Mouse (Mus musculus) intestine, postnatal 0 days (tissue): ENCODE data around the gene Ift57. TPM values are rescaled to one million over a fixed set of nuclear protein-coding genes. Genes with fewer than 3 reads are reported as not detected.

Source experiments
- ATAC-seq: fragments of 200-750 bp; cut with Nextera tagmentation; 2 replicates; pipeline ENCODE4 v1.8.0; 2017; ENCODE audit warnings: mild to moderate bottlenecking, moderate TSS enrichment, moderate library complexity
- H3K27ac ChIP-seq: fragments of 300-500 bp; sonication (generic); 2 replicates; pipeline ENCODE4 v1.5.1; 2014; ENCODE audit warnings: mild to moderate bottlenecking, low read depth, low read length, moderate library complexity
- H3K27me3 ChIP-seq: fragments of 300-500 bp; sonication (generic); replicated peaks from 2 replicates; pipeline ENCODE4 v1.6.1; 2014; ENCODE audit warnings: low read length, mixed read lengths; ENCODE audit not compliant: control insufficient read depth, insufficient read depth
- H3K36me3 ChIP-seq: fragments of 300-500 bp; sonication (generic); 2 replicates; pipeline ENCODE4 v1.6.1; 2014; ENCODE audit warnings: mild to moderate bottlenecking, moderate library complexity; ENCODE audit not compliant: control insufficient read depth, insufficient read depth
- H3K4me1 ChIP-seq: fragments of 300-500 bp; sonication (generic); replicated peaks from 2 replicates; pipeline ENCODE4 v1.6.1; 2014; ENCODE audit warnings: antibody characterized with exemption, low read length, mixed read lengths; ENCODE audit not compliant: control insufficient read depth, insufficient read depth
- H3K4me2 ChIP-seq: fragments of 300-500 bp; sonication (generic); replicated peaks from 2 replicates; pipeline ENCODE4 v1.6.1; 2014; ENCODE audit warnings: low read depth, mild to moderate bottlenecking, moderate library complexity
- H3K4me3 ChIP-seq: fragments of 300-500 bp; sonication (generic); 2 replicates; pipeline ENCODE4 v1.5.1; 2014; ENCODE audit warnings: low read depth, low read length
- H3K9ac ChIP-seq: fragments of 300-500 bp; sonication (generic); 2 replicates; pipeline ENCODE4 v1.6.1; 2014; ENCODE audit warnings: mild to moderate bottlenecking, low read depth, low read length
- H3K9me3 ChIP-seq: fragments of 300-500 bp; sonication (generic); 2 replicates; pipeline ENCODE4 v1.6.1; 2016; ENCODE audit warnings: mixed run types; ENCODE audit not compliant: control insufficient read depth
- CTCF ChIP-seq: sonication (generic); IDR thresholded peaks from 2 replicates; pipeline ENCODE4 v1.5.1; 2016; ENCODE audit warnings: low read depth, mild to moderate bottlenecking, control low read depth, antibody characterized with exemption, moderate library complexity
- WGBS: fragments of 180-500 bp; shearing (Covaris S2); extraction: QIAGEN DNeasy Blood & Tissue Kit; methylation state at CpG from one replicate; pipeline ENCODE4 v1.1.7; 2014; 5-methylcytosine and 5-hydroxymethylcytosine counted together
- polyA plus RNA-seq: library from polyadenylated mRNA; unstranded; fragments of >200 nt; fragmentation: Nextera tagmentation; extraction: Ambion mirVana; gene quantifications from 2 replicates; pipeline ENCODE4 v1.2.1, GENCODE M21; 2015

Gene Ift57
- polyA plus RNA-seq, 1 experiment from 2014 or later: 5.5 TPM

DNA sequence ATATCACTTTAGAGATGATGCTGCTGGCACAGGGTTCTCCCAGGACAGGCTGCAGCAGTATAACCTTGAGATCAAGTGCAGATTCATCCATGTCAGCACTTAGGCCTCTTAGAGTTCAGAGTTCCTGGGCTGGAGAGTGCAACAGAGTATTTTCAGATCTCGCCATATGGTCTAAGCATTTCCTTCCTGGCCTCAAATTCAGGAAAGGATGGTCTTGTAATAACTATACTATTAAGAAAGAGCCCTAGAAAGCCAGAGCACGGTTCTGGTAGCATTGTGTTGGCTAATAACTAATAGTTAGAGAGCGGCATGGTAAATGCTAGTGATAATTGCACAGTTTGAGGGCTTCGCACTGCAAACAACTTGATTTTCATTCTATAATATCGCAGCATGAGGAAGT is 62.9 kb downstream of the Ift57 start:
- Histone ChIP-seq H3K27me3 (no peaks in the 10 kb centered on the region), H3K27ac (no peak overlapping the region), H3K36me3 (no peaks in the 10 kb centered on the region; the same call in 1 of the 2 replicates), H3K9ac (no peak overlapping the region), H3K4me1 (no peaks in the 10 kb centered on the region), H3K4me3 (no peak overlapping the region), H3K9me3 (no peaks in the 10 kb centered on the region), H3K4me2 (no peak overlapping the region)
- WGBS: 86% methylated on average over 5 of the region's 5 CpGs
- no peak for TF ChIP-seq CTCF
- ATAC-seq: no peak

- Histone ChIP-seq H3K27me3 (no peaks in the 10 kb centered on the region), H3K4me2 (no peak overlapping the region), H3K27ac (no peak overlapping the region), H3K4me3 (no peak overlapping the region), H3K4me1 (no peaks in the 10 kb centered on the region), H3K36me3 (no peaks in the 10 kb centered on the region; the same call in 1 of the 2 replicates), H3K9ac (no peak overlapping the region), H3K9me3 (no peaks in the 10 kb centered on the region)
- peak; percentile 73 for TF ChIP-seq CTCF
- no peak for ATAC-seq
- WGBS: 53% methylated on average over 3 of the region's 3 CpGs
Observed at GRCm38 (mm10) chr16:49766326-49766725, 67.3 kb downstream of the Ift57 start.

DNA sequence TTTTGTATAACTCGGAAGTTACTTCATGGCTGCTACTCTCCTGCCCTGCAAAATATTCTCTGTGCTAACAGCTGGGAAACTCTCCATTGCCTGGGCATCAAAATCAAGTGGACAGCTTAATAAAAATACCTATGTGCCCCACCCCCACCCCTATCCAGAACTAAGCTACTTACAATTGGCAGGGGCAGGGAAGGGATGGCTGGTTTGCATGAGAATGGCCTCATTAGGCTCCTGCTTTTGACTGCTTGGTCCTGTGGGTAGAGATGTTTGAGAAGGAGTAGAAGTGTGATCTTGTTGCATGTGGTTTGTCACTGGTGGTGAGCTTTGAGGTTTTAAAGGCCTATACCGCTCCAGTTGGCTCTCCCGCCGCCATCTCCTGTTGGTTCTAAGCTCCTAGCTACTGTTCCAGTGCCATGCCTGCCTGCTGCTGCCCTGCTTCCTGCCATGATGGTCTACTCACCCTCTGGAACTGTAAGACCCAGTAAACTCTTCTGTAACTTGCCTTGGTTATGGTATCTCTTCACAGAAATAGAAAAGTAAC is 69.5 kb downstream of the Ift57 start:
- TF ChIP-seq CTCF: no peak
- Histone ChIP-seq H3K27me3 (no peaks in the 10 kb centered on the region), H3K4me2 (no peak overlapping the region), H3K9me3 (no peaks in the 10 kb centered on the region), H3K9ac (no peak overlapping the region), H3K27ac (no peak overlapping the region), H3K4me3 (no peak overlapping the region), H3K4me1 (no peaks in the 10 kb centered on the region), H3K36me3 (no peaks in the 10 kb centered on the region; the same call in 1 of the 2 replicates)
- WGBS: 90% methylated on average over 4 of the region's 4 CpGs
- ATAC-seq: no peak

DNA sequence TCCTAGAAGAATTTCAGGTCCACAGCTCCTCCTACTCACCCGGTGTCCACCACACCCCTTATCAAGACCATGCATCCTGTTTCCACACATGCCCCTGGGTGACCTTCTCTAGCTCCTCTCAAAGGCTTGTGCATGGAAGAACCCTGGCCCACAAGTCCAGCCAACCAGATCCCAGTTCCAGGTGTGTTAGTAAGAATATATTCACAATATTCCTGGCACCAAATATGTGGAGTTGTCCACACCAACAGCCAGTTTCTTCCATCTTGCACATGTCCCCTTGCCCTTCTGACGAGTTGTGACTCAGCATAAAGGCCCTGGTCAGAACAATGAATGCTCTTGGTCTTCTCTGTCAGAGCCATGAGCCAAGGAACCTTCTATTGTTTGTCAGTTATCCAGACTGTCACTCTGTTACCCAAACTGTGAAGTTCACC is 70.8 kb downstream of the Ift57 start:
- 74% methylated on average over 2 of the region's 2 CpGs for WGBS

GRCm38 (mm10) chr16:49770320-49771189 is 71.5 kb downstream of the Ift57 start:
- no peak for TF ChIP-seq CTCF
- Histone ChIP-seq H3K9me3 (no peaks in the 10 kb centered on the region), H3K4me2 (no peak overlapping the region), H3K27me3 (no peaks in the 10 kb centered on the region), H3K9ac (no peak overlapping the region), H3K4me1 (no peaks in the 10 kb centered on the region), H3K4me3 (no peak overlapping the region), H3K36me3 (no peaks in the 10 kb centered on the region; the same call in 1 of the 2 replicates), H3K27ac (no peak overlapping the region)
- 86% methylated on average over 12 of the region's 12 CpGs for WGBS
- no peak for ATAC-seq

More for the DNA sequence above, 70.8 kb downstream of the Ift57 start:
- Histone ChIP-seq H3K36me3 (no peaks in the 10 kb centered on the region; the same call in 1 of the 2 replicates), H3K27ac (no peak overlapping the region), H3K4me3 (no peak overlapping the region), H3K4me2 (no peak overlapping the region), H3K27me3 (no peaks in the 10 kb centered on the region), H3K4me1 (no peaks in the 10 kb centered on the region), H3K9ac (no peak overlapping the region), H3K9me3 (no peaks in the 10 kb centered on the region)
- no peak for TF ChIP-seq CTCF
- ATAC-seq: no peak

DNA sequence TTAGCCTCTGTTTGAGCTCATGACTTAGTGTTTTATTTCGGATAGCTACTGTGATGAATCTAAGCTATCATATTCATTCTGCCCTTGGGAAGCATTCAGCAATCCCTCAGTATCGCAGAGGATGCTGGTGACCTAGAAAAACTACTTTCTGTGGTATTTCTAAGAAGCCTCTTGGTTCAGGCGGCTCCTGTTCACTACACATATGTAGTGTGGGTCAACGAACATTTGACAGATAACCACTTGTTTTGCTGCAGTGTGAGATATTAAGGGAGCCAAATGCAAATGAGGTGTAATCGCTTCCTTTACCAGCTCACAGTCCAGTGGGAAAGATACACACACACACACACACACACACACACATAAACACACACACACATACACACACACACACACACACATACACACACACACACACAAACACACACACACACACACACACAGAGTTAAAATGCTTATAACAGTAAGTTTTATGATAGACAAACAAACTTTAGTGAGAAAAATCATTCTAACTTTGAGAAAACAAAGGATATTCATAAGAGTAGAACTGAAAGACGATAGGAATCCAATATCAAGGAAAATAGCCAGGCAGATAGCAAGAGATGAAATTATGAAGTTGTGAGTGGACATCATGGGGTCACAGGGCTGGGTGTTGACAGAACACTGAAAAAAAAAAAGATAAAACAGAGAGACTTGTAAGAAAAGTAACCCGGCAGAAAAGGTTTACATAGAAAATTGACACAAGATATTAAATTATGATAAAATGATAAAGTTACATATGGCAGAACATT is 72.8 kb downstream of the Ift57 start:
- TF ChIP-seq CTCF: no peak
- 79% methylated on average over 7 of the region's 7 CpGs for WGBS
- H3K4me2 ChIP-seq: no peak overlapping the region

More for the DNA sequence above, 72.8 kb downstream of the Ift57 start:
- Histone ChIP-seq H3K4me1 (no peaks in the 10 kb centered on the region), H3K36me3 (no peaks in the 10 kb centered on the region), H3K4me3 (no peak overlapping the region), H3K27me3 (no peaks in the 10 kb centered on the region), H3K9me3 (no peaks in the 10 kb centered on the region), H3K27ac (no peak overlapping the region), H3K9ac (no peak overlapping the region)
- no peak for ATAC-seq
